Mouse (Mus musculus) midbrain, postnatal 0 days (tissue): ENCODE measurements at regions not wholly inside any gene's neighbourhood (a gene's known extent, or its start where the extent isn't known, plus 50 kb on each side); places are given as distances from the start of the nearest gene placed in this dataset.

ENCODE experiments used
- ATAC-seq: fragments of 200-750 bp; cut with Nextera tagmentation; 2 replicates; pipeline ENCODE4 v1.8.0; 2017; ENCODE audit warnings: moderate number of reproducible peaks, mild to moderate bottlenecking, moderate TSS enrichment, moderate library complexity; ENCODE audit not compliant: low FRiP score
- DNase-seq: peaks from one replicate; pipeline ENCODE4 v3.0.0-alpha.2; 2015; ENCODE audit warnings: low spot score
- H3K27ac ChIP-seq: fragments of 300-500 bp; sonication (generic); 2 replicates; pipeline ENCODE4 v1.5.1; 2014; ENCODE audit warnings: low read depth, mild to moderate bottlenecking, low read length, mixed read lengths
- H3K27me3 ChIP-seq: fragments of 300-500 bp; sonication (generic); 2 replicates; pipeline ENCODE4 v1.6.1; 2014; ENCODE audit warnings: low read length, control low read depth, mixed read lengths; ENCODE audit not compliant: insufficient read depth
- H3K36me3 ChIP-seq: fragments of 300-500 bp; sonication (generic); 2 replicates; pipeline ENCODE4 v1.6.1; 2014; ENCODE audit warnings: low read length, control low read depth, mixed read lengths; ENCODE audit not compliant: insufficient read depth
- H3K4me1 ChIP-seq: fragments of 300-500 bp; sonication (generic); 2 replicates; pipeline ENCODE4 v1.6.1; 2014; ENCODE audit warnings: mild to moderate bottlenecking, control low read depth, antibody characterized with exemption, low read length, mixed read lengths; ENCODE audit not compliant: insufficient read depth
- H3K4me2 ChIP-seq: fragments of 300-500 bp; sonication (generic); 2 replicates; pipeline ENCODE4 v1.6.1; 2014; ENCODE audit warnings: low read depth, mild to moderate bottlenecking, low read length, mixed read lengths; ENCODE audit not compliant: poor library complexity, severe bottlenecking
- H3K4me3 ChIP-seq: fragments of 300-500 bp; sonication (generic); 2 replicates; pipeline ENCODE4 v1.5.1; 2014; ENCODE audit warnings: low read depth, mild to moderate bottlenecking, low read length, moderate library complexity
- H3K9ac ChIP-seq: fragments of 300-500 bp; sonication (generic); replicated peaks from 2 replicates; pipeline ENCODE4 v1.6.1; 2014; ENCODE audit warnings: mild to moderate bottlenecking, low read length, moderate library complexity, mixed read lengths; ENCODE audit not compliant: poor library complexity, severe bottlenecking
- H3K9me3 ChIP-seq: fragments of 300-500 bp; sonication (generic); 2 replicates; pipeline ENCODE4 v1.6.1; 2016; ENCODE audit warnings: low read length, control low read depth
- CTCF ChIP-seq: IDR thresholded peaks from 2 replicates; pipeline ENCODE4 v1.5.1; 2016; ENCODE audit warnings: antibody characterized with exemption, mild to moderate bottlenecking
- WGBS: fragments of 180-500 bp; shearing (Covaris S2); extraction: QIAGEN DNeasy Blood & Tissue Kit; methylation state at CpG from one replicate; pipeline ENCODE4 v1.1.7; 2014; 5-methylcytosine and 5-hydroxymethylcytosine counted together

DNA sequence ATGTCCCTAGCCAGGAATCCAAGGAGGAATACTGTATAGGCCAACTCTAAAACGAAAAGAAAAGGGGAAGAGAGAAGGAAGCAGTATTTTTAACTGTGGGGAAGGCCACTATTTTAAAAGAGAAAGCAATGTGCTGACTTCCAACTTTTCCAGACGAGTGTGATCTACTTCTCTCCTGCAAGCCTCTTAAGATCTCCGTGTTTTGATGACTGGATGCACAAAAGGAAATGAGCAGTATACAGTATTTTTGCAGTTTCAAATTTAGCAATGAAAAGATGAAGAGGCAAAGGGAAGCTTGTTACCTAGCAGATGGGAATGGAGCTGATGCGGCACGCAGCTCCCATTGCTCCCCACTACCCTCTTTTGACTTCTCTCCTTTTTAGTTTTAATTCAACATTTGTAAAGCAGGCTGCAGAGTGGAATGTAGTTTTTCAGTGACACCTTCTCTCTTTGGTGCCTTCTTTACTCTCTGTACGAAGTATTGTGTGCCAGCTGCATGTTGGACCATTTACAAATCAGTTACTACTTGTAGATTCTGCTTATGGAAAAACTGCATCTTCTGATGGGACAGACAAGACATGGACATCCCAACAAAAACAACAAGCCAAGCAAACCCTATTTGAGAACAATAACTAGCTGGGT lies 287.2 kb downstream of the Usp25 start:
- H3K36me3 ChIP-seq, result no peaks in the 10 kb centered on the region
- no peak for DNase-seq
- no peak overlapping the region for H3K9ac ChIP-seq
- no peak overlapping the region for H3K27ac ChIP-seq
- no peak overlapping the region for H3K4me2 ChIP-seq
- WGBS, result 70% methylated on average over 6 of the region's 6 CpGs
- TF ChIP-seq CTCF, result no peak
- no peak overlapping the region for H3K4me3 ChIP-seq
- ATAC-seq, result no peak
- no peaks in the 10 kb centered on the region for H3K9me3 ChIP-seq
- H3K27me3 ChIP-seq, result no peaks in the 10 kb centered on the region
- H3K4me1 ChIP-seq, result no peaks in the 10 kb centered on the region

DNA sequence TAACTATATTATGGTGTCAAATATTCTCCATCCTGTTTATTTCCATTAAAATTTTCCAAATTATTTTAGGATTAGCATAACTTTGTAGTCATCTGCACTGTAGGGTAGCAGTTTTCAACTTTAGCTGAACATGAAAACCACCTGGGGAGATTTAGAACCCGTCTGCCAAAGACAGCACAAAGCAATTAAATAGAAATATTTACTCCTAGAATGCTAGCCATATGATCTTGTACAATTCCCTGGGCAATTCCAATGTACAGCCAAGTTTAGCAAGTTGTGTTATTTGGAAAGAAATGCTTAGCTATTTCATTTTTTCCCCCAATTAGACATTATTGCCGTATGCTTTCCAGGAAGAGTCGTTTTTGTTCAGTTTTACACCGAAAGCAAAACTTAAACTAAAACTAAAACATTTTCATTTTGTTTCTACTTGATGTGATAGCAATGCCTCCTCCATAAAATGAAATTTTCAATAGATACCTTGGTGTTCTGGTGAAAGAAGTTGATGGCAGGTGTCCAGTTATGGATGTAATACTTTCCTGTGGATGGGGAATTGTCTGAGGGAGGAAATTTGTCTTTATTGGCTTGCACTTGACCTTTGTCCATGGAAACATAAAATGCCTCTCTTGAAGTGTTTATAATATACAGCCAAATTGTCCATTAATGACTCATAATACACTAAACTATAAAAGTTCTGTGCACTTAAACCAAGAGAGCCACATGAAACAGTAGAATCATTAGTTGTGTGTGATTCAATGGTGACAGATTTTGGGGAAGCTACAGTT lies 282.3 kb downstream of the Usp25 start:
- peak; percentile 13 for DNase-seq
- TF ChIP-seq CTCF, result no peak

GRCm38 (mm10) chr16:77292317-77292771 lies 278.8 kb downstream of the Usp25 start:
- TF ChIP-seq CTCF, result no peak
- 71% methylated on average over 2 of the region's 2 CpGs for WGBS
- ATAC-seq (no peak), DNase-seq (no peak)
- Histone ChIP-seq H3K4me1 (no peaks in the 10 kb centered on the region), H3K9ac (no peak overlapping the region; the same call in 1 of the 2 replicates), H3K27ac (peak overlapping the region; percentile 59), H3K27me3 (no peaks in the 10 kb centered on the region), H3K4me2 (no peak overlapping the region), H3K36me3 (no peaks in the 10 kb centered on the region), H3K9me3 (no peaks in the 10 kb centered on the region), H3K4me3 (no peak overlapping the region)

More for the DNA sequence above, 282.3 kb downstream of the Usp25 start:
- ATAC-seq, result no peak
- no peak overlapping the region for H3K4me2 ChIP-seq
- no peaks in the 10 kb centered on the region for H3K4me1 ChIP-seq
- no peaks in the 10 kb centered on the region for H3K9me3 ChIP-seq
- H3K4me3 ChIP-seq, result no peak overlapping the region
- H3K36me3 ChIP-seq, result no peaks in the 10 kb centered on the region
- no peak overlapping the region for H3K9ac ChIP-seq
- WGBS, result 71% methylated on average over 4 of the region's 4 CpGs
- H3K27ac ChIP-seq, result no peak overlapping the region
- no peaks in the 10 kb centered on the region for H3K27me3 ChIP-seq

DNA sequence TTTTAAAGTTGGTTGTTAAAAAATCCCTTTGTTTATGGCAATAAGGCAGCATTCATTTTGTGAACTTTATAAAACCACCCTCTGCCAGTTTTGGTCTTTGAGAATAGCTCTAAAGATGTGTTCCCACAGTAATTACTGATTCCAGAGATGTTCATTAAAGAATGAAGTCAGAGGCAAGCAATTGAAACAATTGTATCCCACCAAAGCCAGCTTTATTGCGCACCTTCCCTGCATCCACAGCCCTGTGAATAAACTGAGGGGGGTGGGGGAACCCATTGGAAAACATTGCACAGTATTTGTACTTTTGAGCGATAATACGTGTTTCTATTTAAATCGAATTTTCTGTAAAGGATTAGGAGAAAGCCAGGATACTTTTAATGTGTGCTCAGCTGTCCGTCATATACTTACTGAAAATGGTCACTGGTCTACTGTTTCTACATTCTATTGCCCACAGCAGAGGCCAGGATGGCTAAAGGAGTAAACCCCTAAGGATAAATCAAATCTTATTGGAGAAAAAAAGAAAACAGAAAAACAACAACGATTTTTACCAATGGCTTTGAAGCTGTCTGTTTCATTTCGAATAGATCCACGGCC lies 278.3 kb downstream of the Usp25 start:
- WGBS, result 60% methylated on average over 8 of the region's 8 CpGs
- DNase-seq, result no peak
- H3K9ac ChIP-seq, result no peak overlapping the region; the same call in 1 of the 2 replicates
- no peak for TF ChIP-seq CTCF
- H3K9me3 ChIP-seq, result no peaks in the 10 kb centered on the region
- no peaks in the 10 kb centered on the region for H3K27me3 ChIP-seq
- H3K4me1 ChIP-seq, result no peaks in the 10 kb centered on the region
- no peak for ATAC-seq
- H3K36me3 ChIP-seq, result no peaks in the 10 kb centered on the region
- H3K4me2 ChIP-seq, result no peak overlapping the region
- H3K4me3 ChIP-seq, result no peak overlapping the region
- H3K27ac ChIP-seq, result peak overlapping the region; percentile 59

DNA sequence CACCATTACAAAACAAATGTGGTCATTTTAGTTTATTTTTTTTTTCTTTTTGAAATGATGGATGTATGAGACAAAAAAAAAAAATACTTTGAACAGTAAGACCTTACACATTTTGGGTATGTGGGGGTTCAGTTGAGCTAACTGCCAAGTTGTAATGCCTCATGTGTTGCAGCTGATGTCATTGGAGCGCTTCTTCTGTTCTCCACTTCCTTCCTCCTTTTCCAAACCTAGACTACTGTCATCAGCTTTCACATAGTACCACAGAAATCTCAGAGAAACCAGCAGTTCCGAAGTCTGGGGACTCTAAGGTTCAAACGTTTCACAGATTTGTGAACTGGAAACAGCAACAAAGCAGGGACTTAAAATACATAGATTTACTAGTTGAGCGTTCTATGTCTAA lies 270.7 kb downstream of the Usp25 start:
- no peaks in the 10 kb centered on the region for H3K9me3 ChIP-seq
- 84% methylated on average over 4 of the region's 4 CpGs for WGBS
- H3K4me1 ChIP-seq, result no peaks in the 10 kb centered on the region
- no peaks in the 10 kb centered on the region for H3K27me3 ChIP-seq
- no peak overlapping the region for H3K4me3 ChIP-seq
- H3K9ac ChIP-seq, result no peak overlapping the region
- no peaks in the 10 kb centered on the region for H3K36me3 ChIP-seq
- TF ChIP-seq CTCF, result no peak
- no peak overlapping the region for H3K4me2 ChIP-seq
- DNase-seq (no peak), ATAC-seq (no peak)
- no peak overlapping the region for H3K27ac ChIP-seq

- Histone ChIP-seq H3K4me2 (no peak overlapping the region), H3K27me3 (no peaks in the 10 kb centered on the region), H3K4me3 (no peak overlapping the region), H3K9me3 (no peaks in the 10 kb centered on the region), H3K4me1 (no peaks in the 10 kb centered on the region), H3K27ac (no peak overlapping the region), H3K9ac (no peak overlapping the region), H3K36me3 (no peaks in the 10 kb centered on the region)
- TF ChIP-seq CTCF, result no peak
- no peak for DNase-seq
- WGBS, result 77% methylated on average over 4 of the region's 4 CpGs
- ATAC-seq, result no peak
Measured at GRCm38 (mm10) chr16:77279916-77280315, 266.4 kb downstream of the Usp25 start.
